Mouse (Mus musculus): Measurements from ENCODE around the gene Gm12800. TPM values are rescaled to one million over a fixed set of nuclear protein-coding genes. Genes with fewer than 3 reads are reported as not detected.
"Not testable (repeated sequence)": the region's sequence is repeated elsewhere in the genome, so short reads cannot be mapped to it uniquely, and the experiment has no call there.

Gm12800 gene
- not detected in 2 replicates for polyA plus RNA-seq (2014; fragmentation: Nextera tagmentation; extraction: Ambion mirVana)

DNA sequence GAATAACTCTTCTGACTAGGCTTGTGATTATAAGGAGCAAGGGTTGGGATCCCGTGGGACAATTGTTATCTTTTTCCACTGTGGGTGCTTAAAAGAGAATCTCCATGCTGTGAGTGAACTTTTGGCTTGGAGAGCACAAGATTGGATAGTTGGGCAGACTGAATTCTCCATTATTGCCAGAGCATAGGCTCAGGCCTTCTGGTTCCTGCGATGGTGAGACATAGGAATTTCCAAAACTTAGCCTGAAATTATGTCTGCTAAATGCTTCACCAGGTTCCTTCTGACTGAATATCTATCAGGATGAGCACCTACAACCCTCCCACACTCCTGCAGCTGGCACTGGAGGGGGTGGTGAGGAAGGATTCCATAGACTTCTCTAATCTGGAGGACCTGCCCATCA is at the start of gene Gm12800:
Gm12800 (plus strand) TSS at position 301 of the 400 bp plus-strand sequence.
- not testable (repeated sequence) for ATAC-seq (ENCODE audit: insufficient number of reproducible peaks, insufficient read depth, low FRiP score, low read depth); H3K27ac ChIP-seq (ENCODE audit: low read length); H3K9ac ChIP-seq (replicated peaks; ENCODE audit: low read depth, low read length); H3K27me3 ChIP-seq (ENCODE audit: control insufficient read depth, insufficient read depth, low read length); H3K4me2 ChIP-seq (replicated peaks; ENCODE audit: low read depth, low read length); H3K4me1 ChIP-seq (ENCODE audit: control insufficient read depth, insufficient read depth, low read length); H3K36me3 ChIP-seq (ENCODE audit: control insufficient read depth, insufficient read depth, low read length); H3K4me3 ChIP-seq (ENCODE audit: low read depth, low read length); H3K9me3 ChIP-seq (ENCODE audit: control insufficient read depth, low read depth, low read length)
- 100% methylated on average over 2 of the region's 2 CpGs for WGBS

DNA sequence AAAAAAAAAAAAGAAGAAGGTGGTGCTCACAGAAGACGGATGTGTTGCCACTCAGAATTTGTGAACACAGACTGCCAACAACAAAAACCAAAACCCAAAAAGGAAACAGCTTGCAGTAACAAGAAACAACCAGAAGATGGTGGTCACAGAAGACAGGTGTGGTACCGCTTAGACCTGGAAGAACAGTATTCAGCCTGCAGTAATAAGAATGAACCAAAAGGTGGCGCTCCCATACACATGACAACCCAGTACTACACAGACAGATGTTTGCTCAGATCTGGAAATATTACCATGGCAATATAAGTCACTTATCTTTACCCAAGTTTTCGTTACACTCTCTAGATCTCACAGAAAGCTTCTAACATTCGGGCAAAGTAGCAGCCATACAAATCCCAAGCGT is 48.0 kb upstream of the Gm12800 start:
- ATAC-seq (ENCODE audit: insufficient number of reproducible peaks, insufficient read depth, low FRiP score, low read depth) = no peak
- no peak overlapping the region for H3K27ac ChIP-seq (ENCODE audit: low read length)

DNA sequence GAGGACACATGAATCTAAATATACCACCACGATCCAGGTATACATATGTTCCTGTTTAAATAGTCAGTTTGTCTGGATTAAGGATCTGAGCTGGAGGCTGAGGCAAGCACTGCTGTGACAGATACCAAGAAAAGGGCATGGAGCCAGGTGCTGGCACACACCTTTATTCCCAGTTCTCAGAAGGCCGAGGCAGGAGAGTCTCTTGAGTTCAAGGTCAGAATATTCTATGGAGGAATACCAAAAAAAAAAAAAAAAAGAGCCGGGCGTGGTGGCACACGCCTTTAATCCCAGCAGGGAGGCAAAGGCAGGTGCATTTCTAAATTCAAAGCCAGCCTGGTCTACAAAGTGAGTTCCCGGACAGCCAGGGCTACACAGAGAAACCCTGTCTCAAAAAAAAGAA is 46.6 kb upstream of the Gm12800 start:
- H3K27me3 ChIP-seq (ENCODE audit: control insufficient read depth, insufficient read depth, low read length) = no peaks in the 10 kb centered on the region
- H3K27ac ChIP-seq (ENCODE audit: low read length) = no peak overlapping the region
- no peaks in the 10 kb centered on the region for H3K9me3 ChIP-seq (ENCODE audit: control insufficient read depth, low read depth, low read length)
- H3K4me3 ChIP-seq (ENCODE audit: low read depth, low read length) = no peak overlapping the region
- no peak for ATAC-seq (ENCODE audit: insufficient number of reproducible peaks, insufficient read depth, low FRiP score, low read depth)
- no peaks in the 10 kb centered on the region for H3K4me1 ChIP-seq (ENCODE audit: control insufficient read depth, insufficient read depth, low read length)
- no peak overlapping the region for H3K9ac ChIP-seq (replicated peaks; ENCODE audit: low read depth, low read length)
- no peak overlapping the region for H3K4me2 ChIP-seq (replicated peaks; ENCODE audit: low read depth, low read length)
- no peaks in the 10 kb centered on the region for H3K36me3 ChIP-seq (ENCODE audit: control insufficient read depth, insufficient read depth, low read length)
- 86% methylated on average over 6 of the region's 6 CpGs for whole genome bisulfite sequencing

More for the DNA sequence above, 48.0 kb upstream of the Gm12800 start:
- Histone ChIP-seq H3K4me3 (ENCODE audit: low read depth, low read length) (no peak overlapping the region), H3K9me3 (ENCODE audit: control insufficient read depth, low read depth, low read length) (no peaks in the 10 kb centered on the region), H3K36me3 (ENCODE audit: control insufficient read depth, insufficient read depth, low read length) (no peaks in the 10 kb centered on the region), H3K4me1 (ENCODE audit: control insufficient read depth, insufficient read depth, low read length) (no peaks in the 10 kb centered on the region), H3K27me3 (ENCODE audit: control insufficient read depth, insufficient read depth, low read length) (no peaks in the 10 kb centered on the region), H3K4me2 (replicated peaks; ENCODE audit: low read depth, low read length) (no peak overlapping the region), H3K9ac (replicated peaks; ENCODE audit: low read depth, low read length) (no peak overlapping the region)
- WGBS = 43% methylated on average over 6 of the region's 6 CpGs

DNA sequence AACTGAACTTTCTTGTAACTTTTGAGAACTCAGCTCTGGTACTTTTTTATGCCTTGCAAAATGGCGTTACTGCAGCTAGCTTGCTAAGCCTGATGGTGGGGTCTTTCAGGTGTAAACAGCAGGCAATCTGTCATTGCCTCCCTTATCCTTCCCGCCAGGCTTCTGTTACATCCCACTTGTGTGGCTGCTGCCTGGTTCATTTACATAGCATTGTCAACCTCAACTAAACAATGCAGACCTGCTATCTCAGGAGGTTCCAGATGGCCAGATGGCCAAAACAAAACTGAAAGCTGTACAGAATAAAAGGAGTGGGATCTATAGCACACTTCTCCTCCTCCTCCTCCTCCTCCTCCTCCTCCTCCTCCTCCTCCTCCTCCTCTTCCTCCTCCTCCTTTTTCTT is 36.9 kb upstream of the Gm12800 start:
- not testable (repeated sequence) for H3K4me2 ChIP-seq (replicated peaks; ENCODE audit: low read depth, low read length); H3K4me3 ChIP-seq (ENCODE audit: low read depth, low read length); H3K27me3 ChIP-seq (ENCODE audit: control insufficient read depth, insufficient read depth, low read length); H3K36me3 ChIP-seq (ENCODE audit: control insufficient read depth, insufficient read depth, low read length); H3K27ac ChIP-seq (ENCODE audit: low read length); H3K9me3 ChIP-seq (ENCODE audit: control insufficient read depth, low read depth, low read length); H3K4me1 ChIP-seq (ENCODE audit: control insufficient read depth, insufficient read depth, low read length); H3K9ac ChIP-seq (replicated peaks; ENCODE audit: low read depth, low read length); ATAC-seq (ENCODE audit: insufficient number of reproducible peaks, insufficient read depth, low FRiP score, low read depth)
- WGBS = 61% methylated on average over 2 of the region's 2 CpGs

DNA sequence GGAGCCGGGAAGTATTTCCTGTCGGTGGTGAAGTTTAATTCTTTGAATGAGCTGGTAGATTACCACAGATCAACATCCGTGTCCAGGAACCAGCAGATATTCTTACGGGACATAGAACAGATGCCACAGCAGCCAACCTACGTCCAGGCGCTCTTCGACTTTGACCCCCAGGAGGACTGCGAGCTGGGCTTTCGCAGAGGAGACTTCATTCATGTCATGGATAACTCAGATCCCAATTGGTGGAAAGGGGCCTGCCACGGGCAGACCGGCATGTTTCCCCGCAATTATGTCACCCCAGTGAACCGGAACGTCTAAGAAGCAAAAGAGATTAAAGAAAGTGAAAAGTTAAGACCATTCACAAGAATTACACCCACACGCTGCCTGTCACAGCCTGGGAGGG is 33.2 kb upstream of the Gm12800 start:
- not testable (repeated sequence) for ATAC-seq (ENCODE audit: insufficient number of reproducible peaks, insufficient read depth, low FRiP score, low read depth); H3K27ac ChIP-seq (ENCODE audit: low read length); H3K4me3 ChIP-seq (ENCODE audit: low read depth, low read length); H3K4me1 ChIP-seq (ENCODE audit: control insufficient read depth, insufficient read depth, low read length); H3K36me3 ChIP-seq (ENCODE audit: control insufficient read depth, insufficient read depth, low read length); H3K9ac ChIP-seq (replicated peaks; ENCODE audit: low read depth, low read length); H3K9me3 ChIP-seq (ENCODE audit: control insufficient read depth, low read depth, low read length); H3K4me2 ChIP-seq (replicated peaks; ENCODE audit: low read depth, low read length); H3K27me3 ChIP-seq (ENCODE audit: control insufficient read depth, insufficient read depth, low read length)
- WGBS = 80% methylated on average over 15 of the region's 15 CpGs

DNA sequence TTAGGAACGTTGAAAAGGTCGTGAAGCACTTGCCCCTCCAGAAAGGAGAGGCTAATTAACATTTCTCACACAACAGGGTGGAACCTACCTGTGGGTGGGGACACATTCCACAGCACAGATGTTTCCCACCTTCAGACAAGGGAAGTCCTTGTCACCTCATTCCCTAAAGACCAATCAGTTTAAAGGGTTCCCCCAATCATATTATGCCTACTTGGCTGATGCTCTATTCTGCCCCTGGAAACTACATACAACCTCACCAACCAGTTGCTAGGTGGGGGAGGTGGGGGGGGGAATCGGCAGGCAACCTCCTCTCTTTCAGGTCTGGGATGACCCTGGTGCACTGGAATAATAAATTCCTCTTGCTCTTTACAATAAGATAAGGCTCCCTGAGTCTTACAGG is 25.3 kb upstream of the Gm12800 start:
- WGBS = 22% methylated on average over 3 of the region's 3 CpGs

DNA sequence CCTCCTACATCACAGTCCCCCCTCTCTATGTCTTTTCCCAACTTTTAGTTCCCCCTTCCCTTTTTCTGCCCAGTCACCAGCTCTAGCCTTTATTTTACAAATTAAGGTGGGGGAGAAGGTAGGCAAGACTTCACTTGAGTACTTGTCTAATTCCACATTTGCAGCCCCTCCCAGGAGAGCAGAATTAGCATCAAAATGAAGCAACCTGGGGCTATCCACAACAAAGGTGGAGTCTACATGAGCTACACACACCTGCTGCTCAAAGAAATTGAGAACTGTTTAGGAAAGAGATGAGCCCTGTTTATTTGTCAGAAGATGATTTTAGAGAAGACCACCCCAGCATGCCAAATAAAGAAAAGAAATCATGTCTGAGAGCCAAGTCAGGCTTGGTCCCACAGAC is 19.5 kb upstream of the Gm12800 start:
- H3K4me3 ChIP-seq (ENCODE audit: low read depth, low read length) = no peak overlapping the region
- no peaks in the 10 kb centered on the region for H3K36me3 ChIP-seq (ENCODE audit: control insufficient read depth, insufficient read depth, low read length)
- H3K27ac ChIP-seq (ENCODE audit: low read length) = no peak overlapping the region
- H3K4me2 ChIP-seq (replicated peaks; ENCODE audit: low read depth, low read length) = no peak overlapping the region
- no peaks in the 10 kb centered on the region for H3K27me3 ChIP-seq (ENCODE audit: control insufficient read depth, insufficient read depth, low read length)
- ATAC-seq (ENCODE audit: insufficient number of reproducible peaks, insufficient read depth, low FRiP score, low read depth) = no peak
- H3K9ac ChIP-seq (replicated peaks; ENCODE audit: low read depth, low read length) = no peak overlapping the region
- no peaks in the 10 kb centered on the region for H3K9me3 ChIP-seq (ENCODE audit: control insufficient read depth, low read depth, low read length)
- no peaks in the 10 kb centered on the region for H3K4me1 ChIP-seq (ENCODE audit: control insufficient read depth, insufficient read depth, low read length)

More for the DNA sequence above, 25.3 kb upstream of the Gm12800 start:
- H3K36me3 ChIP-seq (ENCODE audit: control insufficient read depth, insufficient read depth, low read length) = no peaks in the 10 kb centered on the region
- H3K27ac ChIP-seq (ENCODE audit: low read length) = no peak overlapping the region
- H3K9me3 ChIP-seq (ENCODE audit: control insufficient read depth, low read depth, low read length) = no peaks in the 10 kb centered on the region
- no peak overlapping the region for H3K9ac ChIP-seq (replicated peaks; ENCODE audit: low read depth, low read length)
- no peaks in the 10 kb centered on the region for H3K4me1 ChIP-seq (ENCODE audit: control insufficient read depth, insufficient read depth, low read length)
- ATAC-seq (ENCODE audit: insufficient number of reproducible peaks, insufficient read depth, low FRiP score, low read depth) = no peak
- H3K4me2 ChIP-seq (replicated peaks; ENCODE audit: low read depth, low read length) = no peak overlapping the region
- H3K27me3 ChIP-seq (ENCODE audit: control insufficient read depth, insufficient read depth, low read length) = no peaks in the 10 kb centered on the region
- no peak overlapping the region for H3K4me3 ChIP-seq (ENCODE audit: low read depth, low read length)

DNA sequence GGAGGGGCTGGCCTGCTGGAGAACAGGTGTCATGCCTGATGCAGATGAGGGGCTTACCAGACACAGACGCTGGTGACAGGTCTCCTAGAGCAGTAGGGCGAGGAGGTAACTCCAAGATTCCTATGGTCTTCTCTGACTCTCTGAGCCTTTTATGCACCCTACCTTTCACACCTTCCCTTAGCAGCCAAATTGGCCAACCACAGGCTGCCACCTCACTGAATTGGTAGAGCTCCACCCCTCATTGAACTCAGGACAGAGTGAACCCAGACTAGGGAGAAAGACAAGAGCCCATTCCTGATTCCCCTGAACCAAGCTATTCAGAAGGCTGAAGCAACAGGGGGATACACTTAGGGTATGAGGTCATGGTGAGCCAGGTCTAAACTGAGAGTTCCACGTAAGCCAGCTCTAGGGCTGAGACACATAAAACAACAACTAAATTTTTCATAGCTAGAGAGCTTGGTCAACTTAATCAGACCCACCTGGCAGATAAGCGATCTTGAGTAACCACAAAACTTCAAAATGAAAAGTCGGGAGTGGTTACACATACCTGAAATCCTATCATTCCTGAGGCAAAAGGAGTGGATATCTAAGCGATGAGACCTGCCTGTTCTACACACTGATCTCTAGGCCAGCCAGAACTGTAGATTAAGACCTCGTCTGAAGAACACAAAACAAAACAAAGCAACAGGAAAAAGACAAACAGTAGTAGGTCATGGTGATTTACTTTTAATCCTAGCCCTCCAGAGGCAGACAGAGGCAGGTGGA is 15.1 kb upstream of the Gm12800 start, which contains the start of gene C130073F10Rik:
C130073F10Rik (minus strand) TSS at position 134 of the 765 bp plus-strand sequence.
- Histone ChIP-seq H3K4me2 (replicated peaks; ENCODE audit: low read depth, low read length) (no peak within 1 kb of the TSS), H3K27ac (ENCODE audit: low read length) (no peak within 1 kb of the TSS), H3K4me1 (ENCODE audit: control insufficient read depth, insufficient read depth, low read length) (no peaks in the 10 kb centered on the region), H3K9ac (replicated peaks; ENCODE audit: low read depth, low read length) (no peak within 1 kb of the TSS), H3K4me3 (ENCODE audit: low read depth, low read length) (no peak within 1 kb of the TSS), H3K27me3 (ENCODE audit: control insufficient read depth, insufficient read depth, low read length) (no peaks in the 10 kb centered on the region), H3K36me3 (ENCODE audit: control insufficient read depth, insufficient read depth, low read length) (no peaks in the 10 kb centered on the region), H3K9me3 (ENCODE audit: control insufficient read depth, low read depth, low read length) (no peaks in the 10 kb centered on the region)
- ATAC-seq (ENCODE audit: insufficient number of reproducible peaks, insufficient read depth, low FRiP score, low read depth) = no peak; the same call in 1 of the 2 replicates
- 79% methylated on average over 7 of the region's 7 CpGs for WGBS

DNA sequence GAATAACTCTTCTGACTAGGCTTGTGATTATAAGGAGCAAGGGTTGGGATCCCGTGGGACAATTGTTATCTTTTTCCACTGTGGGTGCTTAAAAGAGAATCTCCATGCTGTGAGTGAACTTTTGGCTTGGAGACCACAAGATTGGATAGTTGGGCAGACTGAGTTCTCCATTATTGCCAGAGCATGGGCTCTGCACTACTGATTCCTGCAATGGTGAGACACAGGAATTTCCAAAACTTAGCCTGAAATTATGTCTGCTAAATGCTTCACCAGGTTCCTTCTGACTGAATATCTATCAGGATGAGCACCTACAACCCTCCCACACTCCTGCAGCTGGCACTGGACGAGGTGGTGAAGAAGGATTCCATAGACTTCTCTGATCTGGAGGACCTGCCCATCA is 31.2 kb downstream of the Gm12800 start, which contains the start of gene Gm12794:
Gm12794 (plus strand) TSS at position 301 of the 400 bp plus-strand sequence.
- 81% methylated on average over 2 of the region's 2 CpGs for WGBS
- not testable (repeated sequence) for H3K4me1 ChIP-seq (ENCODE audit: control insufficient read depth, insufficient read depth, low read length); H3K27ac ChIP-seq (ENCODE audit: low read length); H3K4me3 ChIP-seq (ENCODE audit: low read depth, low read length); H3K36me3 ChIP-seq (ENCODE audit: control insufficient read depth, insufficient read depth, low read length); H3K9ac ChIP-seq (replicated peaks; ENCODE audit: low read depth, low read length); H3K27me3 ChIP-seq (ENCODE audit: control insufficient read depth, insufficient read depth, low read length); H3K9me3 ChIP-seq (ENCODE audit: control insufficient read depth, low read depth, low read length); H3K4me2 ChIP-seq (replicated peaks; ENCODE audit: low read depth, low read length); ATAC-seq (ENCODE audit: insufficient number of reproducible peaks, insufficient read depth, low FRiP score, low read depth)
